In genomic region chr5:118878722-118879121, GRCm38 (mm10) we compare ENCODE assay signal across 25 mouse cellular contexts.
DNase-seq lines count a peak whose midpoint lies in the region; ATAC-seq and TF ChIP-seq lines count a peak whose summit lies in the region.
"Had no signal": no experiment of that assay in that cellular context is flagged by ENCODE, and none has a peak within 500 bp of the region (broad histone marks: within the 10 kb centered on the region; RNA-seq: fewer than 3 reads in every experiment).

No protein-coding gene starts in this region.

- H3K4me2 ChIP-seq in forebrain, postnatal 0 days (ENCODE audit: low read depth) = no peak overlapping the region
- no peak overlapping the region for H3K4me2 ChIP-seq in forebrain, embryonic 14.5 days (ENCODE audit: low read length)
- H3K4me2 ChIP-seq in midbrain, embryonic 13.5 days (replicated peaks) = no peak overlapping the region
- H3K4me2 ChIP-seq: heart, embryonic 15.5 days; hindbrain, embryonic 13.5 days; kidney, embryonic 15.5 days; liver, embryonic 12.5 days had no signal

- no peaks in the 10 kb centered on the region for H3K36me3 ChIP-seq in forebrain, postnatal 0 days (ENCODE audit: insufficient read depth)
- no peaks in the 10 kb centered on the region for H3K36me3 ChIP-seq in forebrain, embryonic 14.5 days (ENCODE audit: control insufficient read depth, insufficient read depth, low read length)
- H3K36me3 ChIP-seq in midbrain, embryonic 10.5 days = no peaks in the 10 kb centered on the region
- no peaks in the 10 kb centered on the region for H3K36me3 ChIP-seq in midbrain, embryonic 13.5 days
- H3K36me3 ChIP-seq in embryonic facial prominence, embryonic 10.5 days (replicated peaks) = no peaks in the 10 kb centered on the region
- H3K36me3 ChIP-seq: heart, embryonic 10.5 days; heart, embryonic 15.5 days; hindbrain, embryonic 13.5 days; kidney, embryonic 15.5 days; liver, embryonic 12.5 days had no signal

- H3K4me1 ChIP-seq in forebrain, postnatal 0 days (ENCODE audit: insufficient read depth) = no peaks in the 10 kb centered on the region
- no peaks in the 10 kb centered on the region for H3K4me1 ChIP-seq in forebrain, embryonic 14.5 days (ENCODE audit: control insufficient read depth, insufficient read depth, low read length)
- H3K4me1 ChIP-seq in midbrain, embryonic 10.5 days = peaks cover 30% of the 10 kb centered on the region
- peaks cover 8% of the 10 kb centered on the region for H3K4me1 ChIP-seq in midbrain, embryonic 13.5 days (replicated peaks)
- peaks cover 56% of the 10 kb centered on the region for H3K4me1 ChIP-seq in embryonic facial prominence, embryonic 10.5 days
- H3K4me1 ChIP-seq: hindbrain, embryonic 13.5 days; liver, embryonic 12.5 days had no signal

- no peak overlapping the region for H3K4me3 ChIP-seq in forebrain, postnatal 0 days (ENCODE audit: low read depth, low read length)
- H3K4me3 ChIP-seq in forebrain, embryonic 14.5 days (ENCODE audit: low read depth, low read length) = no peak overlapping the region
- H3K4me3 ChIP-seq in midbrain, embryonic 10.5 days = no peak overlapping the region
- H3K4me3 ChIP-seq in midbrain, embryonic 13.5 days (replicated peaks) = no peak overlapping the region
- no peak overlapping the region for H3K4me3 ChIP-seq in embryonic facial prominence, embryonic 10.5 days
- H3K4me3 ChIP-seq: heart, embryonic 10.5 days; heart, embryonic 15.5 days; hindbrain, embryonic 13.5 days; kidney, embryonic 15.5 days; liver, embryonic 12.5 days had no signal

- H3K9ac ChIP-seq in forebrain, postnatal 0 days = no peak overlapping the region
- no peak overlapping the region for H3K9ac ChIP-seq in forebrain, embryonic 14.5 days (ENCODE audit: low read length)
- H3K9ac ChIP-seq in midbrain, embryonic 13.5 days (replicated peaks) = no peak overlapping the region
- H3K9ac ChIP-seq: heart, embryonic 15.5 days; hindbrain, embryonic 13.5 days; kidney, embryonic 15.5 days; liver, embryonic 12.5 days; liver, postnatal 0 days had no signal

- peaks cover 47% of the 10 kb centered on the region for H3K27me3 ChIP-seq in forebrain, postnatal 0 days (ENCODE audit: insufficient read depth, low read length)
- H3K27me3 ChIP-seq in forebrain, embryonic 14.5 days (replicated peaks; ENCODE audit: control insufficient read depth, insufficient read depth, low read length) = peaks cover 39% of the 10 kb centered on the region
- peaks cover 71% of the 10 kb centered on the region for H3K27me3 ChIP-seq in midbrain, embryonic 10.5 days (ENCODE audit: low read depth, poor library complexity, severe bottlenecking)
- peaks cover 56% of the 10 kb centered on the region for H3K27me3 ChIP-seq in midbrain, embryonic 13.5 days
- peaks cover 57% of the 10 kb centered on the region for H3K27me3 ChIP-seq in embryonic facial prominence, embryonic 10.5 days (replicated peaks; ENCODE audit: low read depth, poor library complexity, severe bottlenecking)

- TF ChIP-seq CTCF in forebrain, postnatal 0 days (IDR thresholded peaks at IDR 0.05; ENCODE audit: low read depth) = no peak

- WGBS in forebrain, postnatal 0 days = 33% methylated on average over 10 of the region's 10 CpGs
- WGBS in forebrain, embryonic 14.5 days = 38% methylated on average over 10 of the region's 10 CpGs
- WGBS in midbrain, embryonic 10.5 days = 44% methylated on average over 10 of the region's 10 CpGs
- 37% methylated on average over 10 of the region's 10 CpGs for WGBS in midbrain, embryonic 13.5 days
- WGBS in embryonic facial prominence, embryonic 10.5 days = 43% methylated on average over 10 of the region's 10 CpGs

- no peaks in the 10 kb centered on the region for H3K9me3 ChIP-seq in forebrain, postnatal 0 days (ENCODE audit: low read length)
- H3K9me3 ChIP-seq in forebrain, embryonic 14.5 days (replicated peaks; ENCODE audit: control insufficient read depth, low read length) = no peaks in the 10 kb centered on the region
- H3K9me3 ChIP-seq in midbrain, embryonic 10.5 days (replicated peaks) = no peaks in the 10 kb centered on the region
- H3K9me3 ChIP-seq in midbrain, embryonic 13.5 days = no peaks in the 10 kb centered on the region
- 0 out of 2 replicates have a peak, but pooled peaks cover 2% of the 10 kb centered on the region for H3K9me3 ChIP-seq in embryonic facial prominence, embryonic 10.5 days
- H3K9me3 ChIP-seq: heart, embryonic 10.5 days; heart, embryonic 15.5 days; kidney, embryonic 15.5 days; liver, embryonic 12.5 days had no signal

- no peak for ATAC-seq in forebrain, postnatal 0 days
- no peak for ATAC-seq in forebrain, embryonic 14.5 days
- no peak for ATAC-seq in midbrain, embryonic 13.5 days
- ATAC-seq: liver, embryonic 12.5 days; liver, postnatal 0 days; Patski had no signal

- DNase-seq in adrenal gland, adult 2 months = peak; percentile 46
- no peak for DNase-seq in adrenal gland, postnatal 4 days (ENCODE audit: low spot score in 2 of 2)
- peak; percentile 22 for DNase-seq in forebrain, postnatal 0 days
- DNase-seq in forebrain, embryonic 14.5 days (ENCODE audit: low spot score) = no peak
- DNase-seq in midbrain, embryonic 10.5 days (ENCODE audit: low spot score) = peak; percentile 27
- DNase-seq in embryonic facial prominence, embryonic 10.5 days (ENCODE audit: low spot score) = peak; percentile 23
- DNase-seq in cerebellum, postnatal 25 days = no peak
- DNase-seq: cerebellum, adult 2 months; cerebellum, postnatal 14 days; gastrocnemius, postnatal 14 days; heart, postnatal 36 days; kidney, adult 18-20 months; liver, postnatal 0 days; lung, postnatal 36 days; midbrain, embryonic 14.5 days; right cerebral cortex, adult 18-20 months; spleen, adult 18-20 months; thymus, postnatal 25 days had no signal

- no peak overlapping the region for H3K27ac ChIP-seq in forebrain, postnatal 0 days (ENCODE audit: low read depth, low read length)
- H3K27ac ChIP-seq in forebrain, embryonic 14.5 days (ENCODE audit: low read depth, low read length) = no peak overlapping the region
- no peak overlapping the region for H3K27ac ChIP-seq in midbrain, embryonic 10.5 days (replicated peaks)
- H3K27ac ChIP-seq in midbrain, embryonic 13.5 days = no peak overlapping the region
- H3K27ac ChIP-seq in embryonic facial prominence, embryonic 10.5 days (replicated peaks) = 0 out of 2 replicates have a peak overlapping the region, but pooled peaks have one; percentile 44
- H3K27ac ChIP-seq: heart, embryonic 10.5 days; heart, embryonic 15.5 days; hindbrain, embryonic 13.5 days; liver, embryonic 12.5 days had no signal

Comparison
In these comparisons a context has a peak if more than half of its experiments do, and no peak if none do; other contexts are left out.
1. DNase-seq: peak in adrenal gland, adult 2 months (single experiment), forebrain, postnatal 0 days (single experiment), midbrain, embryonic 10.5 days (single experiment) and embryonic facial prominence, embryonic 10.5 days (single experiment); none in adrenal gland, postnatal 4 days (0 of 2), forebrain, embryonic 14.5 days (single experiment) and cerebellum, postnatal 25 days (0 of 2).